Mouse (Mus musculus) gastrocnemius, postnatal 14 days (tissue): ENCODE results near the gene Dennd1b. TPM values are rescaled to one million over a fixed set of nuclear protein-coding genes. Genes with fewer than 3 reads are reported as not detected.

Source experiments
- DNase-seq: peaks from one replicate; pipeline ENCODE4 v3.0.0; 2021; ENCODE audit warnings: mixed read lengths
- intact Hi-C: fragments of 180-260 bp; cut with DNase I; formaldehyde crosslinking; loops from one replicate; pipeline ENCODE4 v1.15.1; 2025; ENCODE audit warnings: low total_unique reads
- total RNA-seq, 2 experiments: library from RNA; stranded (reverse); gene quantifications; 2 replicates each; pipeline ENCODE4 v1.2.3; 2021

The Dennd1b gene
- total RNA-seq, 2 experiments from 2014 or later: 14.9 to 19.1 TPM

DNA sequence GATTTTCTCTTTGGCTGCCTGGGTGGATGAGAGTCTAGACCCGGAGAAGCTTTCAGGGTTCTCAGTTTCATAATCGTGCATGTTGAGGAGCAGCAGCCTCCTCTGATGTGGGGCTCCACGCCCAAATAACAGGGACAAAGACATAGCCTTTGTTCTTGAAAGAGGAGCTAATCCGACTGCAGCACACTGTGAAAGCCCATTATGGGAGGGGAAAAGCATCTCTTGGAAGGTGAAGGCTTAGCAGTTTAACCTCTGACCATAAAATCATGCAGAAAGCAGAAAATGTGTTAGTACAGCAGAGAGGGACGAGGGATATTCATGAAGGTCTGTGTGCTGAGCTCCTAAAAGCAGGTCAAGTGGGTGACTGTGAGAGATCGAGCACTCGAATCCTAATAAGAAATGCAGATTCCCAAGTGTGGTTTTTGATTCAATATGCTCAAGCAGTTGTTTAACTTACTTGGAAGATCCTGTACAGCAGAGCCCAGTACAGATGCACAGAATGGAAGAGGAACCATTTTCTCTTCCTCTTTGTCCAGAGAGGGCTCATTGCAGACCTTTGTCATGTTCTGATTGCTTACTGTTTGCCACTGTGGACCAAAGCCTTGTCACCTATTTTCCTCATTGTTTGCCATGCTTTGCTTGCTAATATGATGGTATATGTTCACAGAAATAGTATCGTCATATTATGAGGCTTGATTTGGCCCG lies 37.6 kb downstream of the Dennd1b start:
- intact Hi-C loops: no loop called here
- DNase-seq: no peak

GRCm38 (mm10) chr1:139003503-139003902 lies 40.3 kb downstream of the Dennd1b start:
- intact Hi-C loops: no loop called here
- DNase-seq: no peak

GRCm38 (mm10) chr1:139006000-139006399 lies 42.8 kb downstream of the Dennd1b start:
- intact Hi-C loops: no loop called here

GRCm38 (mm10) chr1:139007475-139007874 lies 44.2 kb downstream of the Dennd1b start:
- no peak for DNase-seq
- intact Hi-C loops: no loop called here

More at GRCm38 (mm10) chr1:139006000-139006399, 42.8 kb downstream of the Dennd1b start:
- no peak for DNase-seq

DNA sequence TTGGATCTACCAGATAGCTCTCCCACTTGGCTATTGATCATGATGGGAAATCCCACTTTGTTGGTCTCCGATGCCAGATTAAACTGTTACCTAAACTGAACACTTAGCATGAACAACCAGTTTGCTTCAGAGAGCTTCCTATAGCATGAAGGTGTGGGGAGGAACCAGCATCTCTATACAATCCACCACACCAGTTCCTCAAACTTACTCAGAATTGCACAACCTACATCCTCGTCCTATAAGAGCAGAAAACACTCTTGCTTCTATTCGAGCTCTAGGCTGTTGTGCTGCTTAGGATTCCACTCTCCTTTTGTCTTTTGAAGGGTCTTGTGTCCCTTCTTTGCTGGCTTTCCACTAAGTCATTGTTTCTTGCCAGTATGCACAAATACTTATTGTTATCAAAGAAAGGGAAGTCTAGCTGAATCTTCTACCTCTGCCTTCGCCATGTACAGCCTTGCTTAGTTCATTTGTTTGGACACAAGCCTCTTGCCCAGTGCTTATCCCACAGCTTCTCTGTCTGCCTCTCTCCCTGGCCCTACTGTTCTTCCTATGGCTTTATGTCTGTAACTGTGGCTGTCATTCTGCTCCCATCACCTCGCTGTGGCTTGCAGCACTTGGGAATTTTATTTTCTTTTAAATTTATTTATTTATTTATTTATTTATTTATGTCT lies 52.0 kb downstream of the Dennd1b start:
- intact Hi-C loops: no loop called here
- no peak for DNase-seq

DNA sequence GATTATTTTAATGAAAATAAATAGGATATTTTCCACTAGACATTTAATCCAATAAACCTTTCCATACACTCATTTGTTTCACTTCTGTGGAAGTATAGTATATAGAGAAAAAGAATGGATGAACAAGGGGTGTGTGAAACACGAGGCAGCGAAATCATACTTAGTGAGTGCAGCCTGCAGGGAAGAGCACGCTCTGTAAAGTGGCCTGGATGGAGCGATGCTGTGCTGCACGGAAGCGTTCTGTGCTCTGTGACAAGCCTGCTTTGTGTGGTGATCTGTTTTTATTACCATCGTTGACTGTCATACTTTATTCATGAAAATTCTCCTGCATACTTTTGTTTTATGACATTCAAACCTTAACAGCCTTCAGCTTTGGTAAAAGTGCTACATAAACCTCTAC lies 58.1 kb downstream of the Dennd1b start:
- DNase-seq: no peak
- intact Hi-C loops: no loop called here

DNA sequence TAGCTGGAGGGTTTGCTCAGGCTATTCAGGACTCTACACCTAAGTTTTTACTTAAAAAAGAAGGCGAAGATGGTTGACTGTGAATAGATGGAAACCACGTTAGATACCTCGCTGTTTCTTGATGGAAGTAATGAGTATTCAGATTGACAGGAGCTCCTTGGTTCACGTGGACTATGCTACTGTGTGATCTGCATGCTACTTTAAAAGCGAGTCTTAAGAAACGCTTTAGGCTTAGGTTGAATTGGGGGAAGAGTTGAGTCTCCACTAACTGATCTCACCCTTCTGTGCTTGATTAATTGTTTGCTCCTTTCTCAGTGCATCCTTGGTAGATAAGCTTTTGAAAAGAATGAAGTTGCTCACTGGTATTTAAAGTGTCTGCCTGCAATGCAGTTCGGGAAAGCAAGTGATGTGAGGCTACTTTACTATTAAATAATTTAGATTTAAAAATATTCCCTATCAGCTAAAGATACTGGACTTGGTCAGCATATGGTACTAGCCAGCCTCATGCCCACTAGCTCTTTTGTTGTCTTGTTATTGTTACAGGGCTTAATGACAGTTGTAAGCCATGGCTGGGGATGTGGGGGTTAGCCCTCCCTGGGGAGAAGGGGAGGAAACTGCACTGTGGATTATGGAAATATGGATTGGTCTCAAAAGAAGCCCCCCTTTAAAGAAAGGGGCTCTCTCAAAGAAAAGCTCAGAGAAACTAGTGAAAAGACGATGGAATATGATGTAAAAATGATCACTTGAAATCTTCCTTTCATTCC lies 62.8 kb downstream of the Dennd1b start:
- DNase-seq: no peak
- intact Hi-C loops: no loop called here

DNA sequence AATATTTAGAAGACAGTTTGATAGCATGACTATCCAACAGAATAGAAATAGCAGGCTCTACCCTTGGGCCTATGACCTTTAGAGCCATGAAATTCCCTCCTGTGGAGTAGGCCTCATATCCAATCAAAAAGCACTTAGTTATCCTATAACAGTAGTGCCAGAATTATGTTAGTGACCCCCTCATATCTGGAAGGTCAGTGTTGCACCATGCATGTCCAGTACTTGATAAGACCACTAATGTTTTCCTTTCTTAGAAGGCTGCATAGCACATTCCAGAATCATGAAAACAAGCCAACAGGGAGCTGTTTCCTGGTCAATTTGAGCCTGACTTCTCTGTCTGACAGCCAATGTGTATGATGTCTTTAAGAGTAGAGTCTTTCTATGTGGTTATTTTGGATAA lies 66.3 kb downstream of the Dennd1b start:
- intact Hi-C loops: no loop called here
- no peak for DNase-seq

DNA sequence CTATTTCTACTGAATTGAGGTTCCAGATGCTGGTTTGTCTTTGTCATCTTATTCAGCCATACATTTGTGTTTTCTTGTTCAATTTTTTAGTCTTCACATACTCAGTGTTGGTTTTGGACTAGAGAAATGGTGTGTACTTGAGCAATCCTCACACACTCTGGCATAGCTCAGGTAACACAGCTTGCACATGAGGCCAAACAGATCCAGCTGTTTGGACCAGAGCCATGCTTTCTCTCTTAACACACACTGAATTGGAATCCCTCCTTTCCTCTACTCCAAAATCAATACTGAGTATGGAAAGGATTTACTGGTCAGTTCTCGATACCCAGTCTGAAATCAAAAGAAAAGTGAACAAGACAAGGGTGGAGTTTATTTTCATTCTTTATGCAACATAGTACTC lies 69.2 kb downstream of the Dennd1b start:
- intact Hi-C loops: no loop called here
- no peak for DNase-seq

GRCm38 (mm10) chr1:139035141-139035540 lies 71.9 kb downstream of the Dennd1b start:
- intact Hi-C loops: no loop called here
- DNase-seq: no peak

- DNase-seq: no peak
- intact Hi-C loops: no loop called here
These were observed 73.1 kb downstream of the Dennd1b start for GRCm38 (mm10) chr1:139036302-139036701.

GRCm38 (mm10) chr1:139036768-139037507 lies 73.7 kb downstream of the Dennd1b start:
- DNase-seq: no peak
- intact Hi-C loops: no loop called here

DNA sequence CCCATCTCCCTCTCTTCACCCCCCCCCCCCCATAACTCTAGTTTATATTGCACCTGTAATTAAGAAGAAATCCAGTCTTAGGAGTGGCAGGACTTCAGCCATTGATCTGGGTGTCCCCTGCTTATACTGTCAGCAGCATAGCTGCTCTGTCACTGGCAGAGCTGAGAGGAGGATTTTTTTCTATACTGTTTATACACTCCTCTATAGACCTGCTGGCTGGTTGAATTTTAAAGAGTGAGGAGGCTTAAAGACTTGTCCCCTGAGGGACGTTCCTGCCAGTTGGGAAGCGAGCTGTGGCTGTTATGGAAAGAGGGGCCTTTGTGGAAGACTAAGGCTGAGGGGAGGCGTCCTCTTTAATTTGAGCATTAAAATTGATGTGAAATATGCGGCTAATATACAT lies 74.8 kb downstream of the Dennd1b start:
- no peak for DNase-seq
- intact Hi-C loops: no loop called here

GRCm38 (mm10) chr1:139038620-139039019 lies 75.4 kb downstream of the Dennd1b start:
- intact Hi-C loops: no loop called here

GRCm38 (mm10) chr1:139039529-139040230 lies 76.4 kb downstream of the Dennd1b start:
- DNase-seq: no peak
- intact Hi-C loops: no loop called here

More at GRCm38 (mm10) chr1:139038620-139039019, 75.4 kb downstream of the Dennd1b start:
- no peak for DNase-seq

GRCm38 (mm10) chr1:139049075-139049474 lies 85.8 kb downstream of the Dennd1b start:
- intact Hi-C loops: no loop called here
- no peak for DNase-seq

DNA sequence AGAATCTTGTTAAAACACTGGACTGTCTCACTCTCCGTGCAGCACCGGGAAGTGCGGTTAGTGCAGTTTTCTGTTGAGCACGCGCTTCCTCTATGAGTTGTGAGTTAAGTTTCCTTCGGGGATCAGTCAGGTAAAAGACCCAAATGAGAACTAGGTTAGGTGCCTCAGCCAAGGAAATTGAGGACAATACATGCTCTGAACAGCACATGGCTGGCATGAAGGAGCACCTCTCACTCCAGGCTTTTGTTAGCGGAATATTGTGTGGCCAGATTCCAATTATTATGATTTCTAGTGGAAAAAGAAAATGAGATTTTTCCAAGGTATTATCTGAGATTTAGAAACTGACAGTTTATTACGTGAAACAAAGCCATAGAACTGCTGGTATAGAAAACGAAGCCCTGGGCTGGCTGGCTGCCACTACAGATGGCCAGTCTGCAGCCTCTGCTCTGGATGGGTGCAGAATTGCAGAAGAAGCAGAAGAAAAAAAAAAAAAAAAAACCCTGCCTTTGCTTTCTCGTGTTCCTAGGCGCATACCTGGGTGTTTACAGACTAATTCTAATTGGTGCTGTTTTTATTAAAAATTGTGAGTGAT lies 86.7 kb downstream of the Dennd1b start:
- intact Hi-C loops: no loop called here
- no peak for DNase-seq

DNA sequence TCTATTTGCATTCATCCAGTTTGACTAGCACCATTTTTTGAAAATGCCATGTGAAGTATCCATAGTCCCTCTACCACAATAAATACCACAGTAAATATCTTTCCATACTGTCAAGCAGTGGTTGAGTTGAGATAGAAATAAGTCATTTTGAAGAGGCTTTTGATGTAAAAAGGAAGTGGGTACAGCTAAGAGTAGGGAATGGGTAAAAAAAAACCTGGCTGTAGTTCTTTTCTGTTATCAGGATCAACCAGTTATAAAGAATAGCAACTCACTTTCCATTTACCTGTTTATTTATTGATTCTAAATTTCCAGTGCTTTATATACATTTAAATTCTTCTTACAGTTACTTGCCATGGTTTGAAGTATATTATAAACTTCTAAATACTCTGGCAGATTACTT lies 89.8 kb downstream of the Dennd1b start:
- intact Hi-C loops: no loop called here

DNA sequence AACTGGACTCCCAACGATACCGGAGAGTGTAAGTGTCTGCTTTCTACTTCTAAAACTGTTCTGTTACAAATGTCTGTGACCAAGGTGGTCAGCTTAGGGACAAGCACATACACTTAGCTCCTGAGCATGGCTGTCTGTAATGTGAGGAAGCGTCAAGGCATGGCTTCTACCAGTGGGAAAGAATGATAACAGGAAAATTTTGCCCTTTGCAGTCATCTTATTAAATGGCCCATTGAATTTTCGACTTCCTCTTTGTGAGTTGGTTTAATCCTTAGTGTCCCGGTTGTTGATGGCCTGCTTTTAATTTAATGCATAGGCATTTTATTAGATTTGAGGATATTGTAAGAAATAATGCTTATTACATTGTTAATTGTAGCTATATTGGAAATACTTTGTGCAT lies 97.1 kb downstream of the Dennd1b start:
- intact Hi-C loops: no loop called here
- DNase-seq: no peak

More for the DNA sequence above, 89.8 kb downstream of the Dennd1b start:
- DNase-seq: no peak
